Mouse (Mus musculus) left cerebral cortex, adult 18-20 months (tissue): ENCODE data around the gene Fbxo41. TPM values are rescaled to one million over a fixed set of nuclear protein-coding genes. Genes with fewer than 3 reads are reported as not detected.

Source experiments
- DNase-seq, 2 experiments: peaks; one replicate each; pipeline ENCODE4 v3.0.0; 2021 to 2022; ENCODE audit warnings: low spot score in 2 of 2, mixed read lengths in 1 of 2
- total RNA-seq, 2 experiments: library from RNA; stranded (reverse); gene quantifications; 2 replicates each; pipeline ENCODE4 v1.2.3; 2021

Gene Fbxo41
- total RNA-seq, 2 experiments from 2014 or later: 91.2 to 92.5 TPM

DNA sequence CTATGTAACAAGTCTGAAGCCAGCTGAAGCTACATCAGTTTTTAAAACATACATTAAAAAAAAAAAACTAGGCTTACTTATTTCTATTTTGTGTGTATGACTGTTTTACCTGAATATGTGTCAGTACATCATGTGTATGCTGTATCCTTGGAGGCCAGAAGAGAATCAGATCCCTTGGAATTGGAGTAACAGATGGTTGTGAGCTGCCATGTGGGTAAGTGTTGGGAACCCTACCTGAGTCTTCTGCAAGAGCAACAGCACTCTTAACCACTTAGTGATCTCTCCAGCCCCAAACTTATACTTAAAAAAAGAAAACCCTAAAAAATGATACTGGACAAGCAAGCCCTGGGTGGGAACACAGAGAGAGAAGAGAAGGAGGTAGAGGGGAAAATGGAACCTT is 5.8 kb downstream of the Fbxo41 start:
- DNase-seq: no peak

DNA sequence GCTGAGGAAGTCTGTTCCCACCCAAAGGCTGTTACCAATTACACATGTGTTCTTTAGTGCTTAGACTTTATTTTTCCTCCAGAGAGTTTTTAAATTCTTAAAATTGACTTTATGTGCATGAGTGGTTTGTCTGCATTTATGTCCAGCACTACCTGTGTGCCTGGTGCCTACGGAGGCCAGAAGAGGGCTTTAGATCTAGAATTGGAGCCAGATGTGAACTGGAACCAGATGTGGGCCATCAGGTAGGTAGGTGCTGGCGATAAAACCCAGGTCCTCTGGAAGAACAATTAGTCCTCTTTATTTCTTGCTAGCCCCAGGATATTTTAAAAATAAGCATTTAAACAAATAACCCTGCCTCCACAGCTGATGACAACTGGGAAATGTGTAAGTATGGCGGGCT is 11.2 kb downstream of the Fbxo41 start:
- no peak for DNase-seq

DNA sequence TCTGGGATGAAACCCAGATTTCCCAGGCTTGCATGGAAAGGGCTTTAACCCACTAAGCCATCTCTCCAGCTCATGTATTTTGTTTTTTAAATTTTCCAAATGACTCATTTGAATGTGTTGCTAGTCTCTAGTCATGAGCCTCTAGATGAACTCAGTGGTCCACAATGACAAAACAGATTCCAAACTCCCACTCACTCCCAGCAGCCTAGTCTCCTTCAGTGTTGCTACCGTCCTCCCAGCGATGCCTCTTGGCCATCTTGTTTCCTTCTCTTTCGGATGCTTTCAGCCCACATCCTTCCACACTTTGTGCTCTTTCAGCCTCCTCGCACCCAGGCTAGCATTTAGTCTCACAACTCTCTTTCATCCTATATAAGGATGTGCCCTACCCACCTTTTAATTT is 12.5 kb downstream of the Fbxo41 start:
- no peak for DNase-seq

DNA sequence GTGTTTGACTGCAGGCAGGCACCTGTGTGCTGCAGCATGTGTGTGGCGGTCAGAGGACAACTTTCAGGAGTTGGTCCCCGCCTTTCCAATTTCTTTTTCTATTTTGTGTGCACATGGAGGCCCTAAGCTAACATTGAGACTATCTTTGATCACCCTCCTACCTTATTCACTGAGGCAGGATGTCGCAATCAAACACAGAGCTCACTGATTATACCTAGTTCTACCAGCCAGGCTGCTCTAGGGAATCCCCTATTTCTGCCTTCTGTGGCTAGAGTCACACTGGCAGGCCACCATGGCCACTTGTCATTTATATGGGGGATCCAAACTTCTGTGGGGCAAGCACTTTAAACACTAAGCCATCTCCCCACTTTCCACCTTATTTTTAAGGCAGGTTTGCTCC is 13.1 kb downstream of the Fbxo41 start:
- DNase-seq: no peak

DNA sequence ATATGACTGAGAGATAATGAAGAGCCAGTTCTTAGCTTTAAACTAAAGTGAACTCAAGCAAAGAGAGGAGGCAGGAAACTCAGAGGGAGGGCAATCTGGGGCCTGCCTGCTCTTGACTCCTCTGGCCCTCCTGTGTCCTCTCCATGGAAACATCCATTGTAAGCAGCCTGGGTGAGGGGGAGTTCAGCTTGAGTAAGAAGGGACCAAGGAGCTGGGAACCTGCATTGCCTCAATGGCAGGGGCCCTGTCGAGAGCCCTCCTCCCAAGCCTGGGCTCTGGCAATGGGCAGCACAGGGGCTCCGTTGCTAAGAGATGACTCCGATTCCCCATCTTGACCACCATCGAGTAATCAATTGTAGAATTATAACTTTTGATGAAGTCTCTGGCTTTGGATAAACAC is 14.3 kb downstream of the Fbxo41 start:
- no peak for DNase-seq

DNA sequence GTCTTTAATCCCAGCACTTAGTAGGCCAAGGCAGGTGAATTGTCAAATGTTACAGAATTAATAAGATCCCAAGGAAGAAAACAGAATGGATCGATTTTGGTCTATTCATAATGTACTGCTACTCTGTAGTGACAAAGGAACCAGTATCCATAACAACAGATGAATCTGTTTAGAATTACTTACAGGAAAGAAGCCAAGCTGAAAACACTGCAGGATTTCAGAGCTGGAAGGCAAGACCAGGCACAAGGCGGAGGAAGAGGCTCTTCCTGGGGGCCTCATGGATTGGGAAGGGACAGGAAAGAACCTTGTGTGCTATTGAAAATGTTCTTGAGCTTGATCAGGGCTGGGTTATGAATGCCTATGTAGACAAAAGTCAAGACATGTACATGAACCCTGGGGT is 17.1 kb downstream of the Fbxo41 start:
- DNase-seq: no peak

DNA sequence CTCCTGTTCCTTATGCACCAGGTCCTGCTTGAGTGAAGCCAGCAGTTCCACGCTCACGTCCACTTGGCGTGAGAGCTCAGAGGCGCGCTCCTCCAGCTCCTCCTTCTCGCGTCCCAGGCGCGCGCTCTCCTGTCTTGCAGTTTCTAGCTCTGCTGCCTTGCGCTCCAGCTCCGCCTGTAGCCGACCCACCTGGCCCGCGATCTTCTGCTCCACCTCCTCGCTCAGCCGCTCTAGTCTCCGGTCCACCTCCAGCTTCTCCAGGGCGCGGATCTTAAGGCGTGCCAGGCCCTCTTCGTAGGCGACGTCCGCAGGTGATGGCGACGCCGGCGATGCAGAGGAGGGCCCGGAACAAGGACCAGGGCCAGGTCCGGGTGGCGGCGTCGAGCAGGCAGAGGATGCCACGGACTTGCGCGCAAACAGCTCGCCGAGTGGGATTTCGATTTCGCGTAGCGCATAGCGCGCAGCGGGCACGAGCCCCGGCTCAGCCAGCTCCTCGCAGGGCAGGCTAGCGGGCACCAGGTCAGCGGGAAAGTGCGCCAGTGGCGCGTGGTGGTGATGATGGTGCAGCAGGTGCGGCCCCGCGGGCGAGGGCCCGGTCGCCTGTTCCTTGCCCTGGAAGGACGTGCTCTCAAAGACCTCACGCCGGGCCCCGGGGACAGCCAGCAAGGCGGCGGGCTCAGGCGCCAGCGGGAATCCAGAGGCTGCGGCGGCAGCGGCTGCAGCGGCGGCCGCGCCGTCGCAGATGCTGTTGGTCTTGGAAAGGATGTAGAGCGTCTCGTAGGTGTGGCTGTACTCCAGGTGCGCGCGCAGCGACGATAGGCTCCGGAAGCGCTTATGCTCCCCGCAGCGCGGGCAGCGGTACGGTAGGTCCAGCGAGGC is 18.7 kb downstream of the Fbxo41 start:
- peak; percentile 39 to 54 for DNase-seq

DNA sequence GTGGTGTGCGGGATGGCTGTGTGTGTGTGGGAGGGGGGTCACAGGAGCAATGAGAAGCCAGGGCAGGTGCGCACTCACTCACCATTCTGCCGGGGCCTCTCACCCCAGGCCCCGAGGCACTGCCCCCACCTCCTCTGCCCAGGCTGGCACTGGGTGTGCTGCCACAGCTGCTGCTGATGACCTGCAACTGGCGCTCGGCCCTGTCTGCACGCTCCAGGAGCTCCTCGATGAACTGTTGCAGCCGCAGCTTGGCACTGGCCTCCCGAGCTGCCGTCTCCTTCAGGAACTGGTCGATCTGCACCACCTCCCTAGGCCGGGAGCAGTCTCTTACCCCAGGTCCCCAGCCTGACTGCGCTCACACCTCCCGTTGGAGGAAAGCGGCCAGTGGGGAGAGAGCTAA is 22.1 kb downstream of the Fbxo41 start:
- no peak for DNase-seq

DNA sequence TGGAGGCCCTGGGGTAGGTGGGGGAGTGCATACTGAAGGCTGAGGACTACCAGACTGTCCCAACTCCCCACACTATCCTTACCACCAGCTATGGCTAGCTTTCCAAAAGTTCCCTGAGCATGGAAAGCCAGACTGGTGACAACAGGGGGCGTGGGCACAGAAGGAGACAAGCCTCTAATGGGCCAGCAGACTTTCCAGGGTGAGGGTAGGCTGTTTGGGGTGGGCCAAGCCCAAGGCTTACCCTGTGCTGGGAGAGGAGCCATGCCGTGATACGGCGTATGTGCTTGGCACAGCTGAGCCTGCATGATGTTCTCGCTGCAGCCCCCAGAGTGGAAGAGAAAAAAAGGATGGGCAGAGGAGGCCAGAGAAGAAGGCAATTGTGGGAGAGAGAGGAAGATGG is 22.8 kb downstream of the Fbxo41 start:
- DNase-seq: no peak

DNA sequence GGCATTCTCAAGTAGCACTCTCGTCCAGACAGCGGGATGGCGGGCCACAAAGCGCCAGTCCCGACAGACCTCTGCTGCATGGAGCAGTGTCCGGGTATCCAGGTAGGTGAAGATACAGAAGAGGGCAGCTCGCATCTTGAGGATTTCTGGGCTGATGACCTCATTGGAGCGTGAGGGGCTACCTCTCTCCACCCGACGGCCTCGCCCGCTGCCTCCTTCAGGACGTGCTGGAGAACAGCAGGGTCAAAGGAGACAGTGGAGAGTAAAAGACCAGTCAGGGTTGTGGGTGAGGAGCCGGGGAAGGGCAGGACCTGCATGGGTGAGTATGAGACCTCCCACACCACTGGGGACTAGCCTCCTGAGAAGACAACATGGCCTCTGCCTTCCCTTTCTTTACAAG is 24.4 kb downstream of the Fbxo41 start:
- DNase-seq: no peak

DNA sequence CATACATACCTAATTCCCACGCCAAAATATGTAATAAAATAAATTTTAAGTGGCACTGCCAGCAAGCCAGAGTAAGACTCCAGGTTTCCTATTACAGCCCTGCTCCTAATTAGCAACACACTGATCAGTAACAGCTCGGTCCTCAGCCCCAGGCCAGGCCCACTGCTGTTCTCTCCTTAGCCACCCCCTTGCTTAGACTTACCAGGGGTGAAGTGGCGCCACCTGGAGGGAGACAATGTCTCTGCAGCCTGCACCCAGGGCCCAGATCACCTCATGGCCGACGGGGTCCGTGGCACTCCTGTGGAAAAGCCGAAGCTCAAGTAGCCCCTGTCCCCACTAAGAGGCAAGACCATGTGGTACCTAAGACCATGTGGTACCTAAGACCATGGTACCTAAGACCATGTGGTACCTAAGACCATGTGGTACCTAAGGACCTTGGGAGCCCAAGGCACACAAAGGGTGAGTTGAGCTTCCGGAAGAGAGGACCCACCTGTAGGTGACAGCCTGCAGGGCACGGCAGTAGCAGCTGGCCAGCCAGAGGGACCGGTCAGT is 25.4 kb downstream of the Fbxo41 start:
- DNase-seq: no peak

DNA sequence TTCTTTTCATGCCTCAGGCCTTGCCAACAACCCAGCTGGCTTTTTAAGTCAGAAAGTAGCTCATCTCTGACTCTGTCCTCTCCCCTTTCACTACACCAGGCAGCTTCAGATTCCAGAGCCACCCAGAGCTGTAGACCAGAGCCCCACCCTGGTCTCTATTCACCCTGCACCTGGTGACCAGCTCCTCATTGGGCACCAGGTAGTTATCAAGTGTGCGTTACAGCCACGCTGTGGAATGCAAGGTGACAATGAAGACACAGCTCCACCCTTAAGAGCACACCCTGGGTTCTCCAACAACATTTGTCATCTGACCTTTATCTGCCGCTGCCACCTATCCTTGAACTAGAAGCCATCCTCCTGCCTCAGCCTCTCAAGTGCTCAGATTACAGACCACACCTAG is 27.2 kb downstream of the Fbxo41 start:
- DNase-seq: no peak

DNA sequence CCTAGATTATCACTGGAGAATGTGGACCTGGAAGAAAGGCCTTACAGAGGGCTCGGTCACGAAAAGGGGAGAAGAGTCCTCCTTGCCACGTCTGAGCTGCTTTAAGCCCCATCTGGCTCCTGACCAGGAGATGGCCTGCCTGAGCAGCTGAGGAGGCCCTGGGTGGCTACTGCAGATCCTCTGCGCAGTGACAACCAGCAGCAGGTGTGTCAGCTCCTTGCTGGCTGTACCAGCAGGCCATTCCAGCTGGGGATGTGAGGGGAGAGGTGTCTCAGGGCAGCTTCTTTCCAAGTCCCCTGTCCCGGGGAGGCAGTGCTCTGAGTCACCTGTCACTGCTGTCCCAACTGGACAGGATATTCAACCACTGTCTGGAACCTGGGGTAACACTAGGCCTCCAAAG is 30.3 kb downstream of the Fbxo41 start:
- no peak for DNase-seq

DNA sequence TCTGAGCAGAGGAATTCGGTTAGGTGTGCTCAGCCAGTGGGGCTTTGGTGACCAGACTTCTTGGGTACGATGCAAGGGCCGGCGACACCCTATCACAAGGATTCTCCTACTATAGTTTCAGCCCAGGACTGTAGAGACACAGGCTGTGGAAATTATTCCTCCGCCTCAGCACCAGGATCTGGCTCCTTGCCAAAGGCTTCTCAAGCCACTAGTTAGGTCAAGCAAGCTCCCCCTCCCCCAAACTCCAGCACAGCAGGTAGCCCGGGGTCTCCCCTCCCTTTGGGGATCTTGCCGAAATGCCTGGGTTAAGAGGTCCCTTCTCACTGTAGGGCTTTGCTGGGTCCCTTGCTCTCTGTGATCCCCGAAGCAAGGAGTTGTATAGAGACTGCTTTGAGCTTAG is 30.8 kb downstream of the Fbxo41 start:
- no peak for DNase-seq

DNA sequence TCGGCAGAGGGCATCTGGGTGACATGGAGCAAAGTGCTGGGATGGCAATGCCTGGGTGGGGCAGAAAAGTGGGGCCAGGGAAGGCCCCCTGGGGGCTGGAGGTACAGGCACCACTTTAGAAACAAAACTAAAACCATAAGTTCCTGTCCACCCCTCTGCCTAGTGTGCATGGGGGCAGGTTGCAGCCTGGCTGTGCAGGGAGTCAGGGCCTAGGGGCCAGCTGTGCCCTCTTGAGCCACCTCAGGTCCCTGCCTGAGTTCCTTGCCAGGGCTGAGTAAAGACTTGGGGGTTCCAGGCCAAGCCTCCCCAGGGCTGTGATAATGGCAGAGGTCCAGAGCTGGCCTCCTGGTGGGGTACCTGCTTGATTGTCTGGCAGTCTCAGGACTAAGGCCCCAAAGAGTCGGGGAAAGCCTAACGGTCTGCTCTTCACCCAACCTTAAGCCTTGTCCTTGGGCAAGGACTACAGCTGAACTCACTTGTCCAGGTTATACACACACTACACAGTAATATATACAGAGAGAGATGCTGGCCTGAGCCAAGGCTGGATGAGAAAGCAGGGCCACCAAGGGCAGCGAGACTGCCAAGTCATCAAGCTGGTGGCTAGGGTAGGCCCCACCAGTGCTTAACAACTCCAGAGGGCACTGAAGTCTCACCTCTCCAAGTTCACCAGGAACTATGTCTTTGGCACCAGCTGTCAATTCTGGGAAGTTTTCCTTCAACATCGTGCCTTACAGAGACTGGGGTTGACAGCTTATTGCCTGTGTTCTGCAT is 32.9 kb downstream of the Fbxo41 start:
- DNase-seq: no peak

DNA sequence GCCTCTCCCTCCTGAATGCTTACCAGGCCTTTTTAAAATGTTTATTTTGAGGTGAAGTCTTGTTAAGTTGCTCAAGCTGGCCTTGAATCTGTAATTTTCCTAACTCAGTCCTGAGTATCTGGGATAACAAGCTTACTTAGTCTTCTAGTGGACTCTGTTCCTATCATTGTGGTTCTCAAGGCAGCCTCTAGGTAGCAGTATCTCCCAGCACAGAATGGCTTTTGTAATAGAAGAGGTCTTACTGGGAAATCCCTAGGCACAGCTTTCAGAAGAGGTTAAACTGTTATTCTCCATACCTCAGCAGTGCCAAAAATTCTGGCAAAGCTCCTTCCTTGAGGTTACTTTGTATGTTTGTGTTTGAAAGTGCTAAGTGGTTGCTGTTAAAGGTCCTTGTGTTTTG is 37.4 kb downstream of the Fbxo41 start:
- DNase-seq: no peak

DNA sequence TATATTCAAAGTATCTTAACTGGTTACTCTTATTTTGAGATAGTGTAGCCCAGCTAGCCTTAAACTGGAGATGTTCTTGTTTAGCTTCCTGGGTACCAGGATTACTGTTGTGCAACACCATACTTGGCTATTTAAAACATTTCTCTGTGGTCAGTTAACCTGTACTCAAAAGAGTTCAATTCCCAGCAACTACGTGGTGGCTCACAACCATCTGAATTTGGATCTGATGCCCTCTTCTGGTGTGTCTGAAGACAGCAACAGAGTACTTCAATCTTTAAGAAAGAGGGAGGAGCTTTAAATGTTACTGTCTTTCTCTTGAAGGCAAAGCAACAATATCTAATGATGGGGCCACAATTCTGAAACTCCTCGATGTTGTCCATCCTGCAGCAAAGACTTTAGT is 43.2 kb downstream of the Fbxo41 start:
- no peak for DNase-seq

DNA sequence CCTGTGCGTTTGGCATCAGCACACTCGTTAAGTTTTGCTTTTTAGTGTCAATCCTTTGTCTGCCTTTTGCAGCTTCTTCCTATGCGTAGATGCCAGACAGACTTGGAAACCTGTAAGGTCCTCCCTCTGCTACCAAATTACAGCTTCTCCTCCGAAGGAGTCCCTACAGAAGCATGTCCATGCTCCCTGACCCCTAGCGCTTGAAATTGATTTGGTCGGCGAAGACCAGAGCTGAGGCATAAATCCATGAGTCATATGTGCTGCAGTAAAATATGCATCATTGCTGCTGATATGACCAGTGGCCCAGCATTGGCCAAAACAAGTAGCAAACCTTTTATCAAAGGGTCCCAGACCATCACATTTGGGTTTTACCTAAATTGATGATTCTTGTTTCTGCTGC is 50.0 kb downstream of the Fbxo41 start:
- DNase-seq: no peak

DNA sequence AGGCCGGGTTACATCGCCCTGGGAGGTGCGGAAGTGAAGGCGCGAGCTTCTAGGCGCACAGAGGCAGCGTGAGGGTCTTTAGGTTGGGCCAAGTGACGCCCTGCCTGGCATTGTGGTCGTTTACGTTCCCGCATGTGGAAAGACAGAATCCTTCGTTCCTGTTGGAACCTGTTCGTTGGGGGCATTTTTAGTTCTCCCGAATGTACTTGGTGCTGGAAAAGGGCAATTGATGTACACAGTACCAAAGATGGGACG is 50.5 kb downstream of the Fbxo41 start:
- no peak for DNase-seq

DNA sequence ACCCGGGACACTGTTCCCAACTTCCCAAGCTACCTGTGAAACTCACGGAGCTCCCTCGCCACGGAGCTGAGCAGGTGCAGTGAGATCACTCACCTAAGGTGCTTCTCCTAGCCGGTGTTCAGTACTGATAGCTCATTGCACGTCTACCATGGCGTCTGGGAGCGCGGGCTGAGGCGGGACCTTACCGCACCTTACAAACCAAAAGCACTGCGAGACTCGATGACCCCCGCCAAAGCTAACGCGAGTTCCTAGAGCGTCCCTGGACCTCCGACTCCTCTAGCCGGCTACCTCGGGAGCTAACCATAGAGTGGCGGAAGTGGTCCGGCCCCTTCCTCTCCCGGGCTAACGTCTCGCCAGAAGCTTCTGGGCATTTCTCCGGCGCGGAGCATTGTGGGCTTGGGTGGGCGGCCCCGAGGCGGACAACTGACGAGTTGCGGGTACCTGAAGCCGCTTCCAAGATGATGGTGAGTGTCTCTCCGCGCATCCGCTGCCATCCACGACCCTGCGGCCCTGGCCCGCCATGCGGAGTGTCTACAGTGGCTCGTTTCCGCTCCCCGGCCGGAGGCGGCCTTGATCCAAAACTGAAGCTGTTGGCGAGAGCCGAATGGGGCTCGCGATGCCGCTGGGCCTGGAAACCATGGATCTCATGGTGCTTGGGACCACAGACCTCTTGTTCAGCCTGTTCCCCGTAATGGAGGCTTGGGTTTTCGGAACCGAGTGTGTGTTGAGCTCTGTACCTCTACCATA is 51.0 kb downstream of the Fbxo41 start, which contains the start of gene Pradc1:
Gene Pradc1 (minus strand): TSS at position 307 of the 747 bp plus-strand sequence.
- peak; percentile 99 for DNase-seq
